Mouse (Mus musculus) gastrocnemius, postnatal 25 days (tissue): ENCODE measurements around the gene Ctnnb1. TPM values are rescaled to one million over a fixed set of nuclear protein-coding genes. Genes with fewer than 3 reads are reported as not detected.

Source experiments
- DNase-seq: peaks from one replicate; pipeline ENCODE4 v3.0.0; 2022
- total RNA-seq, 2 experiments: library from RNA; stranded (reverse); gene quantifications; 1 replicate in 1 of 2; 2 replicates in 1 of 2; pipeline ENCODE4 v1.2.3; 2021

Ctnnb1 gene
- total RNA-seq, 2 experiments from 2014 or later, result 215 to 220 TPM

GRCm38 (mm10) chr9:120961969-120962700 is 33.1 kb downstream of the Ctnnb1 start:
- no peak for DNase-seq

DNA sequence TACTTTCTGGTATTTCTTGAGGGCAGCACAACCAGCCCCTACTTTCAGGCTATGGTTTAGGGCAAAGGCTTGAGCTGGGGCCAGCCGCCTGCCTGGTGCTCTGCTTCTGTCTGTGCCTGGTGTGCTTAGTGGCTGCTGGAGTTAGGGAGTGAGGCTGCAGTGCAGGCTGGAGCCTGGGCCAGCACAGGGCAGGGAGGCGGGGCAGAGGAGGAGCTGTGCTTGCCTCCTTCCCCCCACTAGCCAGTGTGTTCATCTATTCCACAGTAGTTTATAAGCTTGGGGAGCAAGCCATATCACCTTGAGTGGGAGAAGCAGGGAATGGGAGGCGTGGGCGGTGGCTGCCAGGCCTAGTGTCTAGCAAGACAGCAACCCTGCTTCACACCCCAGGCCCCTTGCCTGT is 34.1 kb downstream of the Ctnnb1 start:
- no peak for DNase-seq

DNA sequence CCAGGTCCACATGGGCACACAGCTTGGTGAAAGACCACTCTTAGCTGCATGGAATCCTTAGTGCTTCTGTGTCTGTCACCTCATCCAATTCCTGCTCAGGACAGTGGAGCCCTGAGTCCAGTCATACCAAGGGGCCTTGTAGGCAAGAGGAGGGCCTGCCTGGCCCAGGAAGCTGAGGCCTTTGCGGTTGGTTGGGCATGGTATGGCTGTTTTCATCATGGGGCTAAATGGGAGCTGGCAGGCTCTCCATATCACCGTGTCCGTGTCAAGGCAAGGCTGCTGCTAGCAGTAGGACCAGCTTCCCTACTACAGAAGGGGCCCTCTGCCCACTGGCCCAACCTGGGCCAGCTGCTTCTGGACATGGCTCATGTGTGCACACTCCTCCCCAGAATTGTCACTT is 34.7 kb downstream of the Ctnnb1 start:
- no peak for DNase-seq

DNA sequence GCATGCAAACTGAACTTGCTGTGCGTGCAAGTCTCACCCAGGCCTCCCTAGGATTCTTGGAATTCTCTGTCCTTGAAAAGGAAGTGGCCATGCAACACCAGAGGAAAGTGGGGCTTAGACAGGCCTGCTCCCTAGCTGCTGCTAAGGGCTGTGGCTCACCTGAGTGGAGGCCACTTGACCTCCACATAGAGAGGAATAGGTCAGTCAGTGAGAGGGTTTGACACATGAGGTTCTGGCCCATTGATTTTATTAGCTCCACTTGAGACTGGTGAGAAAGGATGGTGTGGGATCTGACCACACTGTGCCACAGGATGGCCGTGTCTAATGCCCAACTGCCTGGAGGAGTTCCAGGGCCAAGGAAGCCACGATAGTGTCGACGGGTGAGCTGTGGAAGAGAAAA is 35.2 kb downstream of the Ctnnb1 start:
- no peak for DNase-seq

GRCm38 (mm10) chr9:120965007-120965406 is 36.0 kb downstream of the Ctnnb1 start:
- DNase-seq, result no peak

- DNase-seq, result no peak
Measured at GRCm38 (mm10) chr9:120973026-120973515, 44.1 kb downstream of the Ctnnb1 start.

- DNase-seq, result no peak
Measured at GRCm38 (mm10) chr9:120974209-120974608, 45.2 kb downstream of the Ctnnb1 start.

- no peak for DNase-seq
Measured at GRCm38 (mm10) chr9:120976158-120976557, 47.1 kb downstream of the Ctnnb1 start.

GRCm38 (mm10) chr9:120976856-120977255 is 47.8 kb downstream of the Ctnnb1 start:
- no peak for DNase-seq

DNA sequence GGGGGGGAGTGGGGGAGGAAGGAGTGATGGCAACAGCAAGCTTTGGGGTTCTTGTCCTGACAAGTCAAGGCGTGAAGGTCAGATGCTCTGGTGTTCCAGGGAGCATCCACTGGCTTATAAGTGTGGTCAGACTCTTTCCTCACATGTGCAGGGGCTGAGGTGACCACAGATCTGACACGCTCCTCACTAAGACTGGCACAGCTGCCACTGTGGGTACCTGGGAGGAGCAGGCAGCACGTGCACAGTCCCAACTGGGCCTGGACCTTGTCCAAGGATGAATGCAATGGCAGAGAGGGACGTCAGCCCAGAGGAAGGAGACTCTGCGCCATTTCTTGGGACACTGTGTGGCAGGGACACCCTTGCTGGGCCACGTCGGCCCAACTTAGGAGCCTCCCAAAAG is 52.8 kb downstream of the Ctnnb1 start:
- no peak for DNase-seq

DNA sequence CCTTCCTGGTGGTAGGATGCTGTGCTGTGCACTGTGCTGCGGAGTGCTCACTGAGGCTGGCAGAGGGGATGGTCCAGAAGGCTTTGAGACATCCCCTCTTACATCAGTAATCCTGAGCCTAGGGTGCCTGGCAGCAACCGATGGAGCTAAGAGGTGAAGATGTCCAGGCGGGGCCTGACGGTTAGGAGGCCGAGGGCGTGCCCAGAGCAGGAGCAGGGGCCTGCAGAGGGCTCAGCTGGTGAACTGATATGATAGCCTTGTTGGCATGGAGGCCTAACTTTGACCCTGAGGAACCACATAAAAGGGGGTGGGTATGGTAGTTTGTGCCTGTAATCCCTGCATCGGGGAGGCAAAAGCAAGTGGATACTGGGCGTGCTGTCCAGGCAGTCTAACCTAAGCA is 54.8 kb downstream of the Ctnnb1 start:
- DNase-seq, result no peak

- DNase-seq, result no peak
Measured at GRCm38 (mm10) chr9:120984509-120984908, 55.5 kb downstream of the Ctnnb1 start.

GRCm38 (mm10) chr9:120985009-120985408 is 56.0 kb downstream of the Ctnnb1 start:
- no peak for DNase-seq

DNA sequence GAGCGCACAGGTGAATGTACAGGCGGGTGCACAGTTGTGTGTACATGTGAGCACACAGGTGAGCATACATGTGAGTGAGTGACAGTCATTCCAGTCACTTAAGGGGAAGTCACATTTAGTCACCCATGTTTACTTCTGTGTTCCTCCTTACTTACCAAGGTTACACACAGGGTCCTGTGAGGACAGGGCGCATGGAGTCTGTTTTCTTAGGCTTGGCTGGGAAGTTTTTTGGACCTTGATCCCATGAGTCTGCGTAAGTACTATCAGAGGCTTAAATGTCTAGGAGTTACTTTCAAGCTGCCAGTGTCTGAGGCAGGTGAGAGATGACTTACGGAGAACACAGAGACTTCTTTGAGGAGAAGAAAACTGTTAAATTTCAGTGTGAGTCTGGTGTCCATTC is 56.5 kb downstream of the Ctnnb1 start:
- no peak for DNase-seq

- DNase-seq, result no peak
Measured at GRCm38 (mm10) chr9:120986255-120986654, 57.2 kb downstream of the Ctnnb1 start.

GRCm38 (mm10) chr9:120986994-120987393 is 58.0 kb downstream of the Ctnnb1 start:
- DNase-seq, result no peak

DNA sequence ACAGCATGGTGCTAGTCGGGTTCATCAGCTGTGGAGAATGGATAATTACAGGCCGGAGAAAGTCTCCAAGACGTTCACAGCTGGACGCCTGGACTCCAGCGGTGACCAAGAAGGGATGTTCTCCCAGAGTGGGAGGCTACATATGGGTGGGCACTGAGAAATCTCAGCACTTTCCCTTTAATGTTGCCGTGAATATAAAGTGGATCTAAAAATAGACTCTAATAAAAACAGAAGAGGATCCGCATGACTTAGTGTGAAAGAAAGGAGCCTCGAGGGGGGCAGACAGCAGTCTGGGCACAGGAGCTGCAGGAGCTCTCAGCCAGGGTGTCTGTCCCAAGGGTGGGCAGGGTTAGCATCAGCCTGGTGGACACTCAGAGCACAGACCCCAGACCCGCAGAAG is 59.1 kb downstream of the Ctnnb1 start:
- no peak for DNase-seq

DNA sequence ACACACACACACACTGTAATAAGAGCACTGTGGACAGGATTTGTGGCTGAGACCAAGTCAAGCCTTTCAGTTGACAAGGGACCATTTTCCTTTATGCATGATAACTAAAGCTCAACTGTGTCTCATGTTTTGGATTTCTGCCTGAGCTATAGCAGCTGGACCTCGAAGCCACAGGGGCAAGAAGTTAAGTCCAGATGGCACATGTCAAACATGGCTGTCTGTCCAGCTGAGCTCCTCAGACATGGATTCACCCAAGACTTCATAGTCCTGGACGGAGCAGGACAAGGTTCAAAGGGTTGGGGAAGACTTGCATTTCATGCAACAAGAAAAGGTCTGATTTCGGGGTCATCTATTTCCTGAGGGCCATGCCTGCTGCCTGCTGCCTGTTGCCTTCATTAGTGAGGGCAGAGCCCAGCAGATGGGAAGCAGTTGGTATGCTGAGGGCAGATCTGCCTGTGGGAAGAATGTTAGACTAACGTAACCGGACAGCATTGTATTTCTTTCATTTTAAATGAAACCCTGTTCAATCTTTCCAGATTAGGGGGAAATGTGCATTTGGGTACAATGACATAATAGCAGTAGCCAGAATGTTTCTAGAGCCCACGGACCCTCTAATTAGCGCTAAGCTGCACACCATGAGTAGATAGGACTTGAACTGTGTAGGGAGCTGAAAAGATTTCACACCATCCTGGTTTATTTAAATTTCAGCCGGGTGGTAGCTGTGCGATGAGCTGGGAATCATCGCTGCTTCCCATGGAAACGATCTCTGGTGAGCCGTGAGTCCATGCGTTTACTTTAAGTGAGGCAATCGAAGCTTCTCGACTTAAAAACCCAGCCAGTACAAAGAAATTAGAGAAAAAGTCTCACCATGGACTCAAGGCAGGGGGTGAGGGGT is 61.0 kb downstream of the Ctnnb1 start:
- DNase-seq, result no peak

DNA sequence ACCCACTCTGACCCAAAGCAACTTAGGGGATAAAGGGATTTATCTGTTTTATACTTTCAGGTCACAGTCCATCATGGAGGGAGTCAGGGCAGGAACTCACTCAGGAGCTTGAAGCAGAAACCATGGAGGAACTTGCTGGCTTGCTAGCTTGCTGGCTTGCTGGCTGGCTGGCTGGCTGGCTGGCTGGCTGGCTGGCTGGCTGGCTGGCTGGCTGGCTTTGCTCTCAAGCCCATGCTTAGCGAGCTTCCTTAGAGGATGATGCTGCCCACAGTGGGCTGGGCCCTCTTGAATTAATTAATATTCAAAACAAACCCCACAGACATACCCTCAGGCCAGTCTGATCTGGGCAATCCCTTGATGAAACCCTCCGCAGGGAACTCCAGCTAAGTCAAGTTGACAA is 62.8 kb downstream of the Ctnnb1 start:
- DNase-seq, result no peak

DNA sequence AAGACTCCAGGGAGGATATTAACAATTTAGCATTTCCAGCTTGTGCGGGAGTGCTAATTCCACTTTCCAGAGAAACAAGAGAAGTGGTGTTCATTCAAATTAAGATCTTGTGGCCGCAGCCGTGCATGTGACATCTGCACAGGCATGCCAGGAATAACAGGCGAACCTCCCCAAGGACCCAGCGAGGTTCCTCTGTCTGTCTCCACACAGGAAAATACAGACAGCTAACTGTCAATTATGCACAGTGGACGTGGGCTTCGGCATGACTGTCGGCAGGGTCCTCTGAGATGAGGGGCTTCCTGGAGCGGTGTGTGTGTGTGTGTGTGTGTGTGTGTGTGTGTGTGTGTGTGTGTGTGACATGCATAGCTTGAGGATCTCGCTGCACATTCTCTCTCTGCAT is 64.0 kb downstream of the Ctnnb1 start:
- no peak for DNase-seq

DNA sequence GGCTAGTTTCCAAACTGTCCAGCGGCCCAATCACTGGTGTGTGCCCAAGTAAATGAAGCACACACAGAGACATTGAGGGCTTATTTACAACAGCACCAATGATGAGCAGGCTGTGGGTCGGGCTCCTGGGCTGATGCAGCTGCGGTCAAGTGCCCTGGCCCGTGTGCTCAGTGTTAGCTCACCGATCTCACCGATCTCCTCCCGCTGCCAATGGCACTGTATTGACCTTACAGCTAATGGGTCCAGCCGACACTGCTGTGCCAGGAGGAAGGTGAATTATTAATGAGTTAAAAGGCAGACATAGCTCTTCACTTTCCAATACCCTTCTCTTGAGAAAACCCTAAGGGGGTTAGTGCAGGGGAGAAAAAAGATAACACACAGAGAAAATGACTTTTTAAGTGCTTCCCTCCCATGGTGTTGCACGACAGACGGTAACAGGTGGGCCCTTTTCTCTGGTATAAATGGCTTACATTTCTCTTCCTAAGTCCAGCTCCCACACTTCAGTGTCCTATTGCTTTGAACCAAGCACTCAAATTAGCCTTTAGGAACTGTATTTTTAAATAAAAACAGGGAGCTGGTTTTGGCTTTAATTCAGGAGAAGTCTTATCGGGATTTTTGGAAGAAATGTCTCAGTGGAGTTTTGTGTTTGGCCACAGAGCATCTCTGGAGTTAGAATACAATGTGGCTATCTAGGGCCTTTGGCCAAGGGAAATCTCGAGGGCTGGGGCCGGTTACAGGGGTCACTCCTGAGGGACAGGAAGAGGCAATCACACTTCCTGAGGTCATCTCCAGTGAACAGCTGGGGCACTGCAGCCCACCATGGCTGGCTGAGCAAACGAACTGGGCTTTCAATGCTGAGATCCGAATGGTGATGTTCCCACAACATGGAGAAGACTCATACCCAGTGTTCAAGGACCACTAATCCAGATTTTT is 65.5 kb downstream of the Ctnnb1 start:
- DNase-seq, result no peak

DNA sequence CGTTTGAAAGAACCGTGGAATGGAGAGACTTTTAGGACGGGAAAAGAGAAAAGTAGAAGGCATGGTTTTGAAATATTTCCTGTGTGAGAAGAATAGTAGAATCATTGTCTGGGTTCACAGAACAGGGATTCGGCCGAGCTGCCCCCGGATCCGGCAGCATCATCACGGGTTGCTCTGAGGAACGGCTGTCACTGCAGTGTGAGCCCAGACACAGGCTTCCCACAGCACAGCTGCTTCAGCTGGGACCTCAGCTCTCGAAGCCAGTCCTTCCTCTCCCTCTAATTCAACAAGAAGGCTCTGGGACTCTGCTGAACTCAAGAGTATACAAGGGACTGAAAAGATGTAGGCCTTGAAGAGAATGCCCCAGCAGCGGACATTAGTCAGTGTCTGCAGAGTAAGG is 69.7 kb downstream of the Ctnnb1 start:
- no peak for DNase-seq
